Mouse (Mus musculus) kidney, embryonic 14.5 days (tissue): ENCODE measurements around the gene Bpgm. TPM values are rescaled to one million over a fixed set of nuclear protein-coding genes. Genes with fewer than 3 reads are reported as not detected.

Experiments used
- ATAC-seq: fragments of 200-750 bp; cut with Nextera tagmentation; 2 replicates; pipeline ENCODE4 v1.8.0; 2017; ENCODE audit warnings: moderate number of reproducible peaks, mild to moderate bottlenecking, moderate TSS enrichment, moderate library complexity; ENCODE audit not compliant: low FRiP score, low TSS enrichment
- H3K27ac ChIP-seq: fragments of 300-500 bp; sonication (generic); 2 replicates; pipeline ENCODE4 v1.5.1; 2014; ENCODE audit warnings: low read depth, mild to moderate bottlenecking, low read length, moderate library complexity, mixed read lengths
- H3K27me3 ChIP-seq: fragments of 300-500 bp; sonication (generic); 2 replicates; pipeline ENCODE4 v1.6.1; 2014; ENCODE audit warnings: mild to moderate bottlenecking, low read length; ENCODE audit not compliant: control insufficient read depth, insufficient read depth
- H3K36me3 ChIP-seq: fragments of 300-500 bp; sonication (generic); 2 replicates; pipeline ENCODE4 v1.6.1; 2014; ENCODE audit warnings: low read length, mixed read lengths; ENCODE audit not compliant: control insufficient read depth, insufficient read depth
- H3K4me1 ChIP-seq: fragments of 300-500 bp; sonication (generic); 2 replicates; pipeline ENCODE4 v1.6.1; 2014; ENCODE audit warnings: low read length, mixed read lengths; ENCODE audit not compliant: control insufficient read depth, insufficient read depth
- H3K4me2 ChIP-seq: fragments of 300-500 bp; sonication (generic); replicated peaks from 2 replicates; pipeline ENCODE4 v1.6.1; 2014; ENCODE audit warnings: low read depth, mild to moderate bottlenecking, low read length
- H3K4me3 ChIP-seq: fragments of 300-500 bp; sonication (generic); 2 replicates; pipeline ENCODE4 v1.5.1; 2014; ENCODE audit warnings: mild to moderate bottlenecking, low read length
- H3K9ac ChIP-seq: fragments of 300-500 bp; sonication (generic); 2 replicates; pipeline ENCODE4 v1.6.1; 2014; ENCODE audit warnings: low read depth, mild to moderate bottlenecking, low read length, moderate library complexity
- H3K9me3 ChIP-seq: fragments of 300-500 bp; sonication (generic); 2 replicates; pipeline ENCODE4 v1.6.1; 2016; ENCODE audit warnings: low read length; ENCODE audit not compliant: control insufficient read depth
- WGBS: fragments of 180-500 bp; shearing (Covaris S2); extraction: QIAGEN DNeasy Blood & Tissue Kit; methylation state at CpG from one replicate; pipeline ENCODE4 v1.1.7; 2014; 5-methylcytosine and 5-hydroxymethylcytosine counted together
- polyA plus RNA-seq: library from polyadenylated mRNA; unstranded; fragments of >200 nt; fragmentation: Nextera tagmentation; extraction: Ambion mirVana; gene quantifications from 2 replicates; pipeline ENCODE4 v1.2.1, GENCODE M21; 2014

Bpgm gene
- polyA plus RNA-seq, 1 experiment from 2014 or later, result 42.3 TPM

DNA sequence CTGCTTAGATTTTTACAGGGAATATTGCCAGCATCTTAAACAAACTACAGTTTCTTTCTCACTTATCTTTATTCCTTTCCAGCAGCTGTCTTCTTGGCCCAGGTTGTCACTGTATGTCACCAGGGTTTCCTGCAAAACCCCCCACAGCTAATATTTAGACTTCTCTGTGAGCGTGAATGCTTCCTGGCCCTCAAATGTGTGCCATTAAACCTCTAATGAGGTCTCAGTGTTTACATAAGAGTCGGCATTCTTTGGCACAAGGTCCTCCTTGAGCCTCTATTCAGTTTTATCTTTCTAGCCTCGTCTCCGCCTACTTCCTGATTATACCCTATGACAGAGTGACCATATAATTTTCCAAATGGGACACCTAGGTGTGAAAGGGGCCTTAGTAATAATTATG is 4.7 kb downstream of the Bpgm start:
- Histone ChIP-seq H3K27ac (no peak overlapping the region), H3K4me3 (no peak overlapping the region), H3K27me3 (no peaks in the 10 kb centered on the region), H3K9me3 (no peaks in the 10 kb centered on the region), H3K36me3 (no peaks in the 10 kb centered on the region), H3K4me1 (peaks cover 29% of the 10 kb centered on the region; the same call in 1 of the 2 replicates), H3K9ac (no peak overlapping the region), H3K4me2 (no peak overlapping the region)
- no peak for ATAC-seq
- 29% methylated on average over 4 of the region's 4 CpGs for WGBS

DNA sequence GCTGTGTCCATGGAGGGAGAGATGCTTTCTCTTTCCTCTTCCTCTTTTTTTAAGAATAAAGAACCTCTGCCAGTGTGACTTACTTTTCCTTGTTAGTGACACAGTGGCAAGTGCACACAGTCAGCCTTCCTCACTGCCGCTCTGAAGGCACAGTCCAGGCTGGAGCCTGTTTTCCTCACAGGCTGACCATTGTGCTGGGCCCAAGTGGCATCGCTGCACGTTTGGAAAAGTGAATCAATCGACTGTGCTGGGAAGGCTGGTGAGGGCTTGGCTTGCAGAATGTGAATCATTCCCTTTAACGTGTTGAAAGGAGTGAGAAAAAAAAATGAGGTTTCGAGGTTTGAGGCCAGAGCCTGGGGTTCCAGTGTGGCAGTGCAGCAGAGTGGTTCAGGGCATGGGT is 5.3 kb downstream of the Bpgm start:
- H3K27me3 ChIP-seq, result no peaks in the 10 kb centered on the region
- no peak overlapping the region for H3K27ac ChIP-seq
- no peak overlapping the region for H3K4me3 ChIP-seq
- no peaks in the 10 kb centered on the region for H3K36me3 ChIP-seq
- H3K4me1 ChIP-seq, result peaks cover 29% of the 10 kb centered on the region; the same call in 1 of the 2 replicates
- H3K9ac ChIP-seq, result no peak overlapping the region
- WGBS, result 77% methylated on average over 6 of the region's 6 CpGs
- no peak for ATAC-seq
- H3K4me2 ChIP-seq, result no peak overlapping the region
- H3K9me3 ChIP-seq, result no peaks in the 10 kb centered on the region

DNA sequence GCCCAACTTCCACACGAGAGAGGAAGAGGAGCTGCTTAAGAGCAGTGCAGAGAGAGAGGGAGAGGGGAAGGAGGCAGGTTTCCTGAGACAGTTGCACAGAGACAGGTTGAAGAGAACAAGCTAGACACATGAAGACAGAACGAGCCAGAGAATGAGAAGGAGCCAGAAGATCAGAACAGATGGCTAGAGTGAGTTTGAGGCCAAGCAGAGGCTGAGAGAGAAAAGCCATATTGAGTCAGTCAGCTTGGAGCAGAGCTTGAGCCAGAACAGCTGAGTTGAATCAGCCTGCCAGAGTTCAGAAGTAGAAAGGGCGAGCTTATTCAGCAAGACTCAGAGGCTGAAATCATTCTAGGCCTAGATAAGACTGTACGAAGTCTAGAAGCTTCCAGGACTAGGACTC is 6.8 kb downstream of the Bpgm start:
- Histone ChIP-seq H3K9ac (no peak overlapping the region), H3K4me2 (no peak overlapping the region), H3K36me3 (peaks cover 4% of the 10 kb centered on the region), H3K27ac (no peak overlapping the region), H3K4me1 (peaks cover 24% of the 10 kb centered on the region; the same call in 1 of the 2 replicates), H3K27me3 (no peaks in the 10 kb centered on the region), H3K9me3 (no peaks in the 10 kb centered on the region), H3K4me3 (no peak overlapping the region)
- ATAC-seq, result no peak
- WGBS, result 72% methylated on average over 4 of the region's 4 CpGs

DNA sequence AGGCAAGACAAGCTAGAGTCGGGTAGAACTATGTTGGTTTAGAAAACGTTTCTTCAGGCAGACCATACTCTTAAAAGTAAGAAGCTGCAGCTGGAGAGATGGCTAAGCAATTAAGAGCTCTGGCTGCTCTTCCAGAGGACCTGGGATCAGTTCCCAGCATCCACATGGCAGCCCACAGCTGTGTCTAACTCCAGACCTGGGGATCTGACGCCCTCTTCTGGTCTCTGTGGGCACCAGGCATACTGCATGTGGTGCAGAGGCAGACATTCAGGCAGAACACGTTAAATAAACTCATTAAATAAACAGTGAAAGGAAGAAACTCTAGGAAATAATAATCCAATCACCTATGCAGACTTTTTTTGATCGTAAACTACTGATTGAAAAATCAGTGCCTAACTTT is 7.4 kb downstream of the Bpgm start:
- no peak overlapping the region for H3K4me3 ChIP-seq
- WGBS, result 87% methylated on average over 5 of the region's 5 CpGs
- no peak overlapping the region for H3K27ac ChIP-seq
- peaks cover 7% of the 10 kb centered on the region for H3K36me3 ChIP-seq
- no peaks in the 10 kb centered on the region for H3K27me3 ChIP-seq
- H3K4me2 ChIP-seq, result no peak overlapping the region
- no peak for ATAC-seq
- no peak overlapping the region for H3K9ac ChIP-seq
- H3K4me1 ChIP-seq, result peaks cover 21% of the 10 kb centered on the region; the same call in 1 of the 2 replicates
- H3K9me3 ChIP-seq, result no peaks in the 10 kb centered on the region

DNA sequence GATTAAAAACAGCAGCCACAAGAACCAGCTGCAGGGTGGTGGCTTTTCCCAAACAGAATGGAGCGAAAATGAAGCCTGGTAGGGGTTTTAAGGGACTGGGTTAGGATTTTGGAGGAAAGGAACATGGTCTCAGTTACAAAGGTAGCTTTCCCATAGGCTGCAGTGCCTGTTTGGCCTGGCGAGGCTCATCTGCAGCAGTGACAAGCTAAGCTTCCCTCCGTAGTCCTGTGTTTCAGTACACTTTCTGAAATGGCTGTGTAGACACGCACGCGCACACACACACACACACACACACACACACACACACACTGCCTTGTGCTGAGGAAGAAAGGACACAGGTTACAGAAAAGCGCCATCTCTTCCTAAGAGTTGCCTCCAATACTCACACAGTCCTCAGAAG is 7.8 kb downstream of the Bpgm start:
- 94% methylated on average over 7 of the region's 7 CpGs for WGBS
- ATAC-seq, result no peak
- Histone ChIP-seq H3K36me3 (peaks cover 9% of the 10 kb centered on the region), H3K4me1 (peaks cover 18% of the 10 kb centered on the region; the same call in 1 of the 2 replicates), H3K9ac (no peak overlapping the region), H3K4me3 (no peak overlapping the region), H3K27ac (no peak overlapping the region), H3K27me3 (no peaks in the 10 kb centered on the region), H3K9me3 (no peaks in the 10 kb centered on the region), H3K4me2 (no peak overlapping the region)

DNA sequence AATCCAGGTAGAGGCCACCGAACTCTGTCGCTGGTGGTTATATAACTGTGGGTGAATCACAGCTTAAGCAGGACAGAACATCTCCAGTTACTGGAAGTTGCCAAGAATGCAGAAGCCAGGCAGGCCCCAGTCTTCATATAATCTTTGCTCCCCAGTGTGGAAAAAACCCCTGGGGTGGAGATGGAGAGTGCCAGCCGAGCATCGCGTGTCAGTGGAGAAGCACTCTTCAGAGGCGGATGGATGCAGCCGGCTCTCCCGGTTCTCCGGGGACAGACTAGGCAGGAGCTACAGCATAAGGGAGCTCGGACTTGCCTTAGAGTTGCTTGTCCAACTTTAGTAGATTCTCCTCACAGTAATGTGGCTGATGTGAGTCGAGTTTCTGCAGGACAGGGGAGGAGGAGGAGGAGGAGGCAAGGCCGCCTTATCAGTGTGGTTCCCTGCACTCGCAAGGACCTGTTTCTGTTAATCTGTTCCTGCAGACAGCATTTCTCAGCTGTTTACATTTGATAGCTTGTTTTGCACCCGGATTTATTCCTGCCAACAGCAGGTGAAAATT is 10.1 kb downstream of the Bpgm start:
- H3K9ac ChIP-seq, result no peak overlapping the region
- H3K4me2 ChIP-seq, result no peak overlapping the region
- WGBS, result 81% methylated on average over 14 of the region's 14 CpGs
- H3K4me3 ChIP-seq, result no peak overlapping the region
- no peak overlapping the region for H3K27ac ChIP-seq
- no peak for ATAC-seq
- no peaks in the 10 kb centered on the region for H3K9me3 ChIP-seq
- H3K27me3 ChIP-seq, result no peaks in the 10 kb centered on the region
- no peaks in the 10 kb centered on the region for H3K4me1 ChIP-seq
- H3K36me3 ChIP-seq, result peaks cover 9% of the 10 kb centered on the region

DNA sequence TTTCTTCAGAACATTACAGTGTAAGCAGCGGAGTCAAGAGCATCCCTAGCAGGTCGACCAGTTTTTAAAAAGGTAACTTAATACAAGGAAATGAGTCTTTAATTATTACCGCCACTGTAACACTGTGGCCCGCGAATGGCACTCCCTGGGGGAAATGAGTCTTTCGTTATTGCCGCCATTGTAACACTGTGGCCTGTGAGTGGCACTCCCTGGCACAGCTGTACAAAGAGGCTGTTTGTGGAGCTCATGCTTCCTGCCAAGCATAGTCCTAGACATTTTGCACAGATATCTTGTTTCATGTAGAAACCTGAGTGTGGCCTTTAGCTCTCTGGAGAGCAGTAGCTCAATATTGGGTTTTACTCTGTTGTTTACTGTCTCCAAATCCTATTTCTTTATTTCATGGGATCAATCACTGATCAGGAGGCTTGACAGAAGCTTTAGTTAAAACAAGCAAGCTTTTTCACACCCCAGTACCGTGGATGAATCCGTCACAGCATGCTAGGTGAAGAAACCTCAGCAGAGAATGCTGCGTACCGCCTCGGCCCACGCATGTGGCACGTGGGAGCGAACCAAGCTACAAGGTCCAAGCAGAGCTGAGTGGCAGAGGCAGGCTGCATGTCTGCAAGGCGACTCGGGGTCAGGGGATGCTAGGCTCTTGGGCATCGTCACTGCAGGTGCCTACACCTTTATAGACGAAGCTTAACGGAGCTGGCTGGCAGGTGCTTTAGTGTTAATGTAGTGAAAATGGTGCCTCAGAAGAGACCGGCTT is 17.5 kb downstream of the Bpgm start:
- WGBS, result 63% methylated on average over 21 of the region's 21 CpGs
- Histone ChIP-seq H3K4me2 (no peak overlapping the region), H3K27ac (0 out of 2 replicates have a peak overlapping the region, but pooled peaks have one; percentile 26), H3K9ac (no peak overlapping the region), H3K36me3 (peaks cover under 1% of the 10 kb centered on the region; the same call in 1 of the 2 replicates), H3K9me3 (no peaks in the 10 kb centered on the region), H3K4me3 (no peak overlapping the region), H3K27me3 (no peaks in the 10 kb centered on the region), H3K4me1 (peaks cover 19% of the 10 kb centered on the region)
- ATAC-seq, result peak; percentile 51; the same call in 1 of the 2 replicates

DNA sequence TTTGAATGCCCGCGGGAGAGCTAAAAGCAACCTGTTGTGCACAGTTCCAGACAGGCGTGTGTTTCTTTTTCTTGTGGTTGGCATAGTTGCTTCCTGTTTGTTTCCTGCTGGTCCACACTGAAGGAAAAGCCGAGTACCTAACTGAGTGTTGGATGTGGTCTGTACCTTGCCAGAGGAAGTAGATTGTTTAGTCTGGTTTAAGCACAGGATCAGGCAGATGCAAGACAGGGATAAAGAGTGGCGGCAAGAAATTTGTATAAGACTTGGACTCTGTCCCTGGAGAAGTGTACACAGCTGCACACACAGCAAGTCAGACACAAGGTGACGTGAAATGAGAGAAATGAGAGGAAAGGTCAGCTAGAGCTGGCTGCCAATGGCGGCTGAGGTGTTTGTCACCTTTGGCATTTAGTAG is 19.1 kb downstream of the Bpgm start:
- ATAC-seq, result no peak
- no peaks in the 10 kb centered on the region for H3K27me3 ChIP-seq
- 0 out of 2 replicates have a peak overlapping the region, but pooled peaks have one; percentile 6 for H3K4me2 ChIP-seq
- H3K4me3 ChIP-seq, result no peak overlapping the region
- peaks cover 19% of the 10 kb centered on the region for H3K4me1 ChIP-seq
- H3K9me3 ChIP-seq, result no peaks in the 10 kb centered on the region
- no peak overlapping the region for H3K9ac ChIP-seq
- H3K36me3 ChIP-seq, result no peaks in the 10 kb centered on the region
- 36% methylated on average over 7 of the region's 7 CpGs for WGBS
- no peak overlapping the region; the same call in 1 of the 2 replicates for H3K27ac ChIP-seq

DNA sequence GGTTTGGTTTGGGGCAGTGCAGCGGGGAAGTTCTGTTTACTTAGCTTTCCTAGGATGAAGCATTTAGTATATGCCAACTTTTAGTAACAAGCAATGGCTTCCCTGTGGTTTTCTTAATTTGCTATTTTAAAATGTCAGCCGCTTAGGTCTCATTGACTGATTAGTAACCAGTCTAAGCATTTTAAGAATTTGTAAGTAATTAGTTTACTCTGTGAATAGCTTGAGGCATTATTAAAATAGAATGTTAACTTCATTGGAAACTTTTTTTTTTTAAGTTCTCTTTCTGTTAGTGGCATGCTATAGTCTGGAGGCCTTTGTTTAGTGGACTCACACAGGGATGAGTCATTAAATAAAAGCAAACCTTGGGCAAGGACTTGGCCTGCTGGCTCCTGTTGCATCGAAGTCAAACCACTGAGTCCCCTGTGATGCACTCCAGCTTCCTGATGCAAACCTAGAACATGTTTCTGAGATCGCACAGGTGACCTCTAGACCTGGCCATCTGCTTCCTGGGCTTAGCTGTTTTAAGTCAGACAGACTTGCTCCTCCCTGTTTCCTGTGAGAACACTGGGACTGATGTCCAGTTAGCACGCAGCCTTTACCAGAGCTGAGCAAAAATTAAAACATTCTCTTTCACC is 22.1 kb downstream of the Bpgm start:
- Histone ChIP-seq H3K9ac (no peak overlapping the region), H3K27me3 (no peaks in the 10 kb centered on the region), H3K4me2 (no peak overlapping the region), H3K36me3 (no peaks in the 10 kb centered on the region), H3K4me1 (peaks cover 16% of the 10 kb centered on the region), H3K27ac (no peak overlapping the region), H3K4me3 (no peak overlapping the region), H3K9me3 (no peaks in the 10 kb centered on the region)
- WGBS, result 62% methylated on average over 5 of the region's 5 CpGs
- no peak for ATAC-seq
